Mouse (Mus musculus) hindbrain, embryonic 13.5 days (tissue): Measurements from ENCODE around the gene Entpd5. TPM values are rescaled to one million over a fixed set of nuclear protein-coding genes. Genes with fewer than 3 reads are reported as not detected.
A peak's percentile ranks its signal among the peaks of the same experiment; 100 is the strongest.

Source experiments
- ATAC-seq: fragments of 200-750 bp; cut with Nextera tagmentation; 2 replicates; pipeline ENCODE4 v1.8.0; 2017; ENCODE audit warnings: moderate TSS enrichment; ENCODE audit not compliant: low FRiP score
- H3K27ac ChIP-seq: fragments of 300-500 bp; sonication (generic); 2 replicates; pipeline ENCODE4 v1.5.1; 2015; ENCODE audit warnings: inconsistent platforms, mild to moderate bottlenecking, moderate library complexity
- H3K27me3 ChIP-seq: fragments of 300-500 bp; sonication (generic); 2 replicates; pipeline ENCODE4 v1.6.1; 2015; ENCODE audit warnings: mild to moderate bottlenecking, inconsistent platforms
- H3K36me3 ChIP-seq: fragments of 300-500 bp; sonication (generic); 2 replicates; pipeline ENCODE4 v1.6.1; 2015; ENCODE audit warnings: mild to moderate bottlenecking, inconsistent platforms
- H3K4me1 ChIP-seq: fragments of 300-500 bp; sonication (generic); replicated peaks from 2 replicates; pipeline ENCODE4 v1.6.1; 2015; ENCODE audit warnings: inconsistent platforms
- H3K4me2 ChIP-seq: fragments of 300-500 bp; sonication (generic); 2 replicates; pipeline ENCODE4 v1.6.1; 2015; ENCODE audit warnings: inconsistent platforms, mild to moderate bottlenecking, moderate library complexity
- H3K4me3 ChIP-seq: fragments of 300-500 bp; sonication (generic); 2 replicates; pipeline ENCODE4 v1.5.1; 2015; ENCODE audit warnings: mild to moderate bottlenecking, inconsistent platforms
- H3K9ac ChIP-seq: fragments of 300-500 bp; sonication (generic); 2 replicates; pipeline ENCODE4 v1.6.1; 2015; ENCODE audit warnings: mild to moderate bottlenecking, inconsistent platforms
- H3K9me3 ChIP-seq: fragments of 300-500 bp; sonication (generic); 2 replicates; pipeline ENCODE4 v1.6.1; 2016; ENCODE audit warnings: inconsistent platforms
- WGBS: fragments of 180-500 bp; shearing (Covaris S2); methylation state at CpG from one replicate; pipeline ENCODE4 v1.1.7; 2015; 5-methylcytosine and 5-hydroxymethylcytosine counted together
- polyA plus RNA-seq: library from polyadenylated mRNA; unstranded; fragments of >200 nt; fragmentation: Nextera tagmentation; extraction: Ambion mirVana; gene quantifications from 2 replicates; pipeline ENCODE4 v1.2.1, GENCODE M21; 2015

The Entpd5 gene
- 11.4 and 13.0 TPM in 2 replicates for polyA plus RNA-seq

GRCm38 (mm10) chr12:84408819-84409507, at the start of gene Entpd5, which contains the start of gene Bbof1:
Entpd5 (minus strand) TSS chr12:84409029.
Bbof1 (plus strand) TSS chr12:84409071.
- no peaks in the 10 kb centered on the region for H3K9me3 ChIP-seq
- H3K27me3 ChIP-seq: 0 out of 2 replicates have a peak, but pooled peaks cover 4% of the 10 kb centered on the region
- peak within 1 kb of the TSS; percentile 87 for H3K9ac ChIP-seq
- H3K36me3 ChIP-seq: no peaks in the 10 kb centered on the region
- peak within 1 kb of the TSS; percentile 94 for H3K27ac ChIP-seq
- peak within 1 kb of the TSS; percentile 72 for H3K4me3 ChIP-seq
- peaks cover 11% of the 10 kb centered on the region for H3K4me1 ChIP-seq
- WGBS: 1% methylated on average over 57 of the region's 63 CpGs
- peak within 1 kb of the TSS; percentile 74 for H3K4me2 ChIP-seq
- ATAC-seq: peak; percentile 93

- Histone ChIP-seq H3K4me3 (no peak overlapping the region), H3K27ac (no peak overlapping the region), H3K4me2 (no peak overlapping the region), H3K27me3 (no peaks in the 10 kb centered on the region), H3K36me3 (peaks cover 31% of the 10 kb centered on the region), H3K4me1 (peaks cover 12% of the 10 kb centered on the region), H3K9me3 (no peaks in the 10 kb centered on the region), H3K9ac (no peak overlapping the region)
- WGBS: 93% methylated on average over 3 of the region's 3 CpGs
- no peak for ATAC-seq
Observed at GRCm38 (mm10) chr12:84456911-84457310, 48.1 kb upstream of the Entpd5 start.

GRCm38 (mm10) chr12:84451801-84452200, 43.0 kb upstream of the Entpd5 start:
- WGBS: 2% methylated on average over 11 of the region's 11 CpGs
- H3K4me2 ChIP-seq: peak overlapping the region; percentile 98
- peak overlapping the region; percentile 80 for H3K4me3 ChIP-seq
- ATAC-seq: no peak
- H3K36me3 ChIP-seq: no peaks in the 10 kb centered on the region
- peaks cover 16% of the 10 kb centered on the region for H3K27me3 ChIP-seq
- peak overlapping the region; percentile 78 for H3K9ac ChIP-seq
- H3K27ac ChIP-seq: peak overlapping the region; percentile 74
- H3K9me3 ChIP-seq: no peaks in the 10 kb centered on the region
- peaks cover 23% of the 10 kb centered on the region for H3K4me1 ChIP-seq

GRCm38 (mm10) chr12:84450718-84451646, 42.2 kb upstream of the Entpd5 start, which contains the start of the genes Aldh6a1 and Lin52:
Aldh6a1 (minus strand) TSS chr12:84451004.
Lin52 (plus strand) TSS chr12:84451422.
- no peaks in the 10 kb centered on the region for H3K9me3 ChIP-seq
- peak; percentile 98 for ATAC-seq

GRCm38 (mm10) chr12:84450351-84450717, 41.5 kb upstream of the Entpd5 start:
- Histone ChIP-seq H3K4me1 (peaks cover 23% of the 10 kb centered on the region), H3K9me3 (no peaks in the 10 kb centered on the region), H3K36me3 (no peaks in the 10 kb centered on the region), H3K27ac (peak overlapping the region; percentile 82), H3K27me3 (peaks cover 23% of the 10 kb centered on the region), H3K9ac (peak overlapping the region; percentile 77), H3K4me2 (peak overlapping the region; percentile 98), H3K4me3 (peak overlapping the region; percentile 80)
- ATAC-seq: no peak
- 0% methylated on average over 6 of the region's 6 CpGs for WGBS

More at GRCm38 (mm10) chr12:84450718-84451646, 42.2 kb upstream of the Entpd5 start, which contains the start of the genes Aldh6a1 and Lin52:
- whole genome bisulfite sequencing: under 1% methylated on average over 49 of the region's 49 CpGs
- Histone ChIP-seq H3K4me2 (peak within 1 kb of the TSS; percentile 98), H3K27me3 (peaks cover 23% of the 10 kb centered on the region), H3K27ac (peak within 1 kb of the TSS; percentile 82), H3K9ac (peak within 1 kb of the TSS; percentile 78), H3K4me3 (peak within 1 kb of the TSS; percentile 80), H3K36me3 (no peaks in the 10 kb centered on the region), H3K4me1 (peaks cover 23% of the 10 kb centered on the region)

- H3K27ac ChIP-seq: no peak overlapping the region
- no peaks in the 10 kb centered on the region for H3K9me3 ChIP-seq
- peaks cover 23% of the 10 kb centered on the region for H3K27me3 ChIP-seq
- peak overlapping the region; percentile 80 for H3K4me3 ChIP-seq
- peak overlapping the region; percentile 98 for H3K4me2 ChIP-seq
- peaks cover 23% of the 10 kb centered on the region for H3K4me1 ChIP-seq
- H3K36me3 ChIP-seq: no peaks in the 10 kb centered on the region
- 0 out of 2 replicates have a peak overlapping the region, but pooled peaks have one; percentile 77 for H3K9ac ChIP-seq
- WGBS: 51% methylated on average over 10 of the region's 10 CpGs
- ATAC-seq: no peak
Observed at GRCm38 (mm10) chr12:84449887-84450286, 41.1 kb upstream of the Entpd5 start.

GRCm38 (mm10) chr12:84448181-84448580, 39.4 kb upstream of the Entpd5 start:
- H3K36me3 ChIP-seq: no peaks in the 10 kb centered on the region
- H3K27me3 ChIP-seq: peaks cover 23% of the 10 kb centered on the region
- no peaks in the 10 kb centered on the region for H3K9me3 ChIP-seq
- H3K9ac ChIP-seq: no peak overlapping the region
- peaks cover 23% of the 10 kb centered on the region for H3K4me1 ChIP-seq
- no peak overlapping the region for H3K4me2 ChIP-seq
- no peak overlapping the region for H3K4me3 ChIP-seq
- H3K27ac ChIP-seq: no peak overlapping the region
- ATAC-seq: no peak
- 86% methylated on average over 6 of the region's 6 CpGs for WGBS

GRCm38 (mm10) chr12:84447386-84447785, 38.6 kb upstream of the Entpd5 start:
- H3K4me1 ChIP-seq: peaks cover 15% of the 10 kb centered on the region
- H3K9me3 ChIP-seq: no peaks in the 10 kb centered on the region
- no peaks in the 10 kb centered on the region for H3K36me3 ChIP-seq
- peaks cover 23% of the 10 kb centered on the region for H3K27me3 ChIP-seq
- no peak for ATAC-seq
- H3K27ac ChIP-seq: no peak overlapping the region
- WGBS: 74% methylated on average over 1 of the region's 1 CpGs
- H3K4me3 ChIP-seq: no peak overlapping the region
- H3K4me2 ChIP-seq: no peak overlapping the region
- H3K9ac ChIP-seq: no peak overlapping the region

GRCm38 (mm10) chr12:84442526-84442925, 33.7 kb upstream of the Entpd5 start:
- 77% methylated on average over 4 of the region's 4 CpGs for WGBS
- no peak overlapping the region for H3K27ac ChIP-seq
- no peak for ATAC-seq
- no peak overlapping the region for H3K4me3 ChIP-seq
- 0 out of 2 replicates have a peak, but pooled peaks cover 12% of the 10 kb centered on the region for H3K27me3 ChIP-seq
- H3K4me2 ChIP-seq: no peak overlapping the region
- no peak overlapping the region for H3K9ac ChIP-seq
- peaks cover 7% of the 10 kb centered on the region for H3K36me3 ChIP-seq
- H3K4me1 ChIP-seq: no peaks in the 10 kb centered on the region
- H3K9me3 ChIP-seq: no peaks in the 10 kb centered on the region

GRCm38 (mm10) chr12:84438697-84439096, 29.9 kb upstream of the Entpd5 start:
- Histone ChIP-seq H3K27ac (no peak overlapping the region), H3K4me3 (no peak overlapping the region), H3K4me1 (no peaks in the 10 kb centered on the region), H3K4me2 (no peak overlapping the region), H3K27me3 (no peaks in the 10 kb centered on the region), H3K9me3 (no peaks in the 10 kb centered on the region), H3K36me3 (peaks cover 26% of the 10 kb centered on the region), H3K9ac (no peak overlapping the region)
- WGBS: 83% methylated on average over 2 of the region's 2 CpGs
- no peak for ATAC-seq

- no peaks in the 10 kb centered on the region for H3K27me3 ChIP-seq
- ATAC-seq: no peak
Observed at GRCm38 (mm10) chr12:84429825-84430224, 21.0 kb upstream of the Entpd5 start.

GRCm38 (mm10) chr12:84423990-84424389, 15.2 kb upstream of the Entpd5 start:
- 63% methylated on average over 3 of the region's 3 CpGs for WGBS
- Histone ChIP-seq H3K27ac (no peak overlapping the region), H3K36me3 (no peaks in the 10 kb centered on the region), H3K4me1 (no peaks in the 10 kb centered on the region), H3K9me3 (no peaks in the 10 kb centered on the region), H3K27me3 (0 out of 2 replicates have a peak, but pooled peaks cover 2% of the 10 kb centered on the region), H3K4me3 (no peak overlapping the region), H3K9ac (no peak overlapping the region), H3K4me2 (no peak overlapping the region)
- no peak for ATAC-seq

More at GRCm38 (mm10) chr12:84429825-84430224, 21.0 kb upstream of the Entpd5 start:
- Histone ChIP-seq H3K9me3 (no peaks in the 10 kb centered on the region), H3K27ac (no peak overlapping the region), H3K9ac (no peak overlapping the region), H3K4me2 (no peak overlapping the region), H3K4me3 (no peak overlapping the region), H3K36me3 (peaks cover 36% of the 10 kb centered on the region), H3K4me1 (no peaks in the 10 kb centered on the region)
- 96% methylated on average over 2 of the region's 2 CpGs for WGBS
